Mouse (Mus musculus) embryo, embryonic 10 days (tissue): ENCODE measurements around the gene 4833427G06Rik.

Source experiments
- DNase-seq: peaks from one replicate; pipeline ENCODE4 v3.0.0-alpha.2; 2015; ENCODE audit warnings: low spot score

4833427G06Rik gene

DNA sequence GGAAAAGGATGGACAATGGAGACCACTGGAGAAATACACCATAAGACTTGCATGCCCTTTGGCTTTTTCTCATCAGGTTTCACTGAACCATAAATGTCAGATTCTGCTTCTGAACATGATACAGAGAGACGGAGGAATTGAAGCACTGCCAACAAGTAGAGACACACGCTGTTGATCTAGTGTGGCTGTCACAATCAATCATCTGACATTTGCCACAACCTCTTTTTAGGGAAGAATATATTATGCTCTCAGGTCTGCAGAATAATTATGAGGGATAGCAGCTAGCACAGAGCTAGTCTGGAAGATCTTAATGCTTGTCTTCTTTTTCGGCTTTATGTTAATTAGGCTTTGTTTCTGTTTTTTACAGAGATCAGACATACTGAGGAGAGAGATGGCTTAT is 33.7 kb downstream of the 4833427G06Rik start:
- no peak for DNase-seq

DNA sequence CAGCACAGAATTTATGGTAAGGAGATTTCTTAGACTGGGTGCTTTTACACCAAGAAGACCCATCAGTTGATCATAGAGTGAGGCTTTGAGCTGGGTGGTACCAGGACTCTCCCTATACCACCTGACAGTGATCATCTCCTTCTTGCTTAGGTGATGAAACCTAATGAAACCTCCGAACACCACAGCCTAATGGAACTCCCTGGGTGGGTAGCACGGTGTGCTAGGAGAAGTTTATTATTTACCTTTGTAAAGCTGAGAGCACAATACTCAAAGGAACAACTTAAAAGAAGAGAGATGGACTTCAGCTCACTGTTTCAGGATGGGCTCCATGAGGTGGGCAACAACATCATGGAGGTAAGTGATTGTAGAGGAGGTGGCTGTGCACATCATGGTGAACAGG is 41.3 kb downstream of the 4833427G06Rik start, which contains the start of gene Btg4:
Btg4 (plus strand) TSS at position 301 of the 400 bp plus-strand sequence.
- DNase-seq = no peak

DNA sequence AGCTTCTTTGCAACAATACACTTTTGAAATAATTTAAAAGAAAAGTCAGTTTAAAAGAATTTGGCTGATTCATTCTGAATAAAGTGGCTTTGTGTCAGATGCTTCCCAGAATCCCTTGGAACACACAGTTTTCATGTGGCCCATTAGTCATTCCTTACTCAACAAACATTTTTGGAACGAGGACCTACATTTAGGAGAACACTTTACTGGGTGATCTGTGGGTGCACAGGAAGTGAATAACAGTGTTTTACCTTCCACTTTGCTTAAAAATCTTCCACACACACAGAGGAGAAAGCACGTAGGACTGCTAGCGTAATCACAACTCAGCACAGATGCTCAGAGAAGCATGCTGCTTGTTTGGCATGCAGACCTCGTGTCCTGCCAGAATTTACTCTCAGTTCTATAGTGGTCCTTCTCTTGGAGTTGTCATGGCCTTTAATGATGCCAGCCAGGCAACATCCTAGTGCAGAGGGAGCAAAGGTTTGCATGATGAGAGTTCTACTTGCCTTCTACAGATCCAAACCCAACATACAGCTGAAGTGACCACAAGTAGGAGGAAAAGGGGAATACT is 42.8 kb downstream of the 4833427G06Rik start:
- no peak for DNase-seq

DNA sequence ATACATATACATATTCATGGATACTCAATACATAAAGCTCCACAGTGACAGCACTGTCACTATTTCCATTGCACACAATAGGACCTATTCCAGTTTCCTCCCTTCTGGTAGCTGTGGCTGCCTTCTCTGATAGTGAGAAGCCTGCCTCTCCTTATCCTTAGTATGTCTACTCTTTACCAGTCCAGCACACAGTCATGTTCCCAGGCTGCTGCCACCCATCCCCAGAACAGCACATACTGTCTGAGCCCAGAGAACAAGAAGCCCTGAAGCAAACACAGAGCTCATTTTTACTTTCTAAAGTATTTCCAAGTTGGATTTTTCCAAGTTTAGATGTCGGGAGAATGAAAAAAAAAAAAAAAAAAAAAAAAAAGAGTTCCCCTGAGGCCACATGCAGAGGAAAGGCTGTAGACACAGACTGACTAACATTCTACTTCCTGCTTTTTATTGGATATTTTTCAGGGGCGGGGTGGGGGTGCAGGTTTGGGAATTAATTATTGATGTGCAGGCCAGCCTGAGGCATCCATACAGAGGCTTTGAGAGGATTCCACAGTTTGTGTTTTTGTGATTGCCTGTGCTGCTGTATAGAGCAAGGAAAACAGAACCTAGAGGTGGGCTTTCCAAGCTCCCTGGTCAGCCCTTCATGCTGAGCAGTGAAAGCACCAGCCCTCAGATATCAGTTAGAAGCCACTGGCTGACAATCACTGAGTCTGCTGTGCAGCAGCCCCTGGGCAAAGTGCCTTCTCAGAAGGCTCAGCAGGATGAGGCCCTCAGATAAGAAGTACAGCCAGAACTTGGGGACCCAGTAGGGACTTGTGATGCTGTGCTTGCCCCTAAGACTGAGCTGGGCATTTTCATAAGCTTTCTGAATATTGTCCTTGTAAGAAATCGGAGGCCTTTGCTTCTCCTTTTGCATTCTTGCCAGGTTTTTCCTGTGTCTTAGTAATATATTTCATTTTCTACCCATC is 45.2 kb downstream of the 4833427G06Rik start:
- no peak for DNase-seq

DNA sequence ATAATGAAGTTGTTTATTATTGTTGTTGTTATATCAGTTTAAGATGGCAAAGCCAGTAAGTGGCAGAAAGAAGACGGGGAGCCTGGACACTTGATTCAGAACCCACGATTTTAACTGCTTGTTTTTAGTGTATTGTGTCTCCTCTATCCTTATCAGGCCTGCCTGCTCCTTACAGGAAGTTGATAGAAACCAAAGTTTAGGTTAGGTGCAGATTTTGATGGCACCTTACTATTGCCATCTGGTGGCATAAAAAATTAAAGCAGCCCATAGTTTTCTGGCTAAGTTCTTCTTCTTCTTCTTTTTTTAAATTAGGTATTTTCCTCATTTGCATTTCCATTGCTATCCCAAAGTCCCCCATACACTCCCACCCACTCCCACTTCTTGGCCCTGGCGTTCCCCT is 49.7 kb downstream of the 4833427G06Rik start:
- no peak for DNase-seq

DNA sequence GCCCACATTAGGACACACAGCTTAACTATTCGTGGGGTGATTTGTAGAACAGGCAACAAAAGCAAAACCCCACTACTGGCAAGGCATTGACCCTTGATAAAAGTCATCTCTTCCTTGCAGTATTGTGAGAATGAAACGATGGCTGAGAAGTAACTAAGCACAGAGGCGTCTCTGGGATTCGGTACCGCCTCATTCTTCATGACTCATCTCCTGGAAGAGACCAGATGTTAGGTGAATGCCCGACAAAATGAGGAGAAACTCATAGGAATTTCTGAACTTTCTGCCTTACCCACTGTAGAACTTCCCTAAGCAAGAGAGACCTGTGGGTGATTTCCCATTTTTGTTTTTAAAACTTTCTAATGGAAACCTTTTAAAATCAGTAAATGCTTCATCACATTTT is 59.7 kb downstream of the 4833427G06Rik start:
- no peak for DNase-seq

DNA sequence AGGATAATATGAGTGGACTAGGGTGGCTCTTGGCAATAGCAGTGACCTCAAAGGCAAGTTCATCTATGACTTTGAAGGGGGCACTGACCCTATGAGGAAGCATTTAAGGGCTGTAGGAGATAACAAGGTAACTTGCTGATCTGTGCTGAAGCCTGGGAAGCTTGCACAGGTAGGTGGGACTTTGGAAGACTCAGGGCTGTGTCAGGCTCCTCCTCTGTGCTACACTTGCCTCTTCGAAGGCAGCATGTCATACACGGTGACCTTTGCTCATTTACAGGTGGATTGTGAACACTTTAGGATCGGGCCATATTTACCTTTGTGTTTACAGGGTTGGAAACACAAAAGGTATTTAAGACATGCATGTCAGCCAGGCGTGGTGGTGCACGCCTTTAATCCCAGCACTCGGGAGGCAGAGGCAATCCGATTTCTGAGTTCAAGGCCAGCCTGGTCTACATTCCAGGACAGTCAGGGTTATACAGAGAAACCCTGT is 60.3 kb downstream of the 4833427G06Rik start:
- no peak for DNase-seq

DNA sequence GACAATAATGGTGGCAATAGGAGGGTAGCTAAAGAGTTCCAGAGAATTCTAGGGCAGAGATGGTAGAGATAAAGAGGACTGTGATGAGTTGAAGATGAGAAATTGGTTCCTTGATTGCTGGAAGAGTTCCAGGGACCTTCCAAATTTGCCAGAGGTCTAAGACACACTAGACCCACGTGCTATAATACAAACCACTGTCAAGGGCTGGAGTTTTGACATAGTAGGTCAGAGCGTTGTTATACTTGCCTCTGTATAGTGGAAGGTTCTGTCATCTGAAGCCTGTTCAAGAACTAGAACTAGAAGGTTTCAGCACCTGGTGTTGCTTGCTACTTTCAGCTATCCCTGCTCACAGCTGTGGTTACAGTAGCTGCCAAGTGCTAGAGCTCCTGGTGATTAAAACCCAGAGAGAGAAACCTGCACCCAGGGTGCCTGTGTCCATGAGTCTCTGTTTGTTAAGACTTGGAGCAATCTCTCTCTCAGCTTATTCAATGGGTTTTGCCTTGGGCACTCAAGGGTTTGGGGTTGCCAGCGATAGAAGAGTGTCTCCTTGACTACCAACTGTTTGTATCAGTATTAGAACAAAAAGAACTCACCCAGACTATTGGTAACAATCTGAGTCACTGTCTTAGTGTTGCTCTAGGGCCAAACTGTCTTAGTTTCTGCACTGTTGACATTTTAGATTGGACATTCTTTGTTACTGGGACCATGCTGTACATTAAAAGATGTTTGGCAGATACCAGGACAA is 68.9 kb downstream of the 4833427G06Rik start:
- DNase-seq = no peak

DNA sequence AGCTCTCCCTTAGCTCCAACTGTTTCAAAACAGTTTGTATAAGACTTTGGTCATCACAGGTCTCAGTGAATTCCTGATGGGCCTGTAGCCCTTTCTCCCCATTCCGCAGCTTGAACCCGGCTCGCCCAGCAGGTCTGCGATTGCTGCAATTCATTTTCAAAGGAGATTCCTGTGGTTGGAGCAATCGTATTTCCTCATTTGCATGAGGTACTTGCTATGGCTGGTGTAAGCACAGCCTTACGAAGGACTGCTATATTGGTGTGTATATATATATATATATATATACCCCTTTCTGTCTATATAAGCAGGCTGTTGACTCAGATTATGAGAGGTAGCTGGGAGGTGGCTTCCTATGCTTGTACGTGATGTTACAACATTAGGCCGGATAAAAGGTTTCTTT is 69.6 kb downstream of the 4833427G06Rik start:
- DNase-seq = no peak

DNA sequence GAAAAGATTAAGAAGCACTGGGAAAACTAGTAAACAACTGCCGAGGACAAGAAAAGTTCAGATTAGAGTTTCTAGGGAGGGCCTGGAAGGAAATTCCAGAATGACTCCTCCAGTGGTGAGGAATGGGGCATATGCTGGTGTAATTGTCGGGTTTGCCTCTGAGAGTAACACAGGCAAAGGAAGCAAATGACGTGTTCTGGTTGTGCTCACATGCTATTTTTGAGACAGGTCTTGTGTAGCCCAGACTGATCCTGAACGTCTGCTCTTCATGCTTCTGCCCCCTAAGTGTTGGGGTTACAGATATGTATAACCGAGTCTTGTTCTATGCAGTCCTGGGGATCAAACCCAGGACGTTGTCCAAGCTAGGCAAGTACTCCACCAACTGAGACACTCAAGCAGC is 70.3 kb downstream of the 4833427G06Rik start:
- no peak for DNase-seq
